Mouse (Mus musculus): ENCODE measurements around the gene Vps8.
"Not testable (repeated sequence)": the region's sequence is repeated elsewhere in the genome, so short reads cannot be mapped to it uniquely, and the experiment has no call there.

The Vps8 gene

GRCm38 (mm10) chr16:21665423-21665986, 242.6 kb downstream of the Vps8 start:
- no peak for DNase-seq (ENCODE audit: low spot score)

- DNase-seq (ENCODE audit: low spot score): no peak
Measured at GRCm38 (mm10) chr16:21671878-21672277, 249.0 kb downstream of the Vps8 start.

GRCm38 (mm10) chr16:21673046-21673445, 250.1 kb downstream of the Vps8 start:
- not testable (repeated sequence) for DNase-seq (ENCODE audit: low spot score)

DNA sequence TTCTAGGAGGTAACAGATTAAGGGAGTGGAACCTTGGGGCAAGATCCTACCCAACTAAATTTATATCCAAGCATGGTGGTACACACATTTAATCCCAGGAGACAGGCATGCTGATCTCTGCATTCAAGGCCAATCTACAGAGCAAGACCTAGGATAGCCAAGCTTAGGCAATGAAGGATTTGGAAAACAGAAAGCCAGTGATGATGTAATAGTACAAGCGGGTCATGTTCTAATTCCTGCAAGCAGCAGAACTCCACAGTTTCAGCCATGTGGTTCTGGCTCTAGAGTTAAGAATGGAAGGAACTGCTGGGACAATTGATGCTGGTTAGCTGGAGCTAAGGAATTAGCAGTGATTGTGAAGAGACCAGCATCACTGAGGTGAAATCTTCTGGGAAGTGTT, 250.7 kb downstream of the Vps8 start:
- not testable (repeated sequence) for DNase-seq (ENCODE audit: low spot score)

- DNase-seq (ENCODE audit: low spot score): no peak
Measured at GRCm38 (mm10) chr16:21676791-21677190, 253.9 kb downstream of the Vps8 start.

DNA sequence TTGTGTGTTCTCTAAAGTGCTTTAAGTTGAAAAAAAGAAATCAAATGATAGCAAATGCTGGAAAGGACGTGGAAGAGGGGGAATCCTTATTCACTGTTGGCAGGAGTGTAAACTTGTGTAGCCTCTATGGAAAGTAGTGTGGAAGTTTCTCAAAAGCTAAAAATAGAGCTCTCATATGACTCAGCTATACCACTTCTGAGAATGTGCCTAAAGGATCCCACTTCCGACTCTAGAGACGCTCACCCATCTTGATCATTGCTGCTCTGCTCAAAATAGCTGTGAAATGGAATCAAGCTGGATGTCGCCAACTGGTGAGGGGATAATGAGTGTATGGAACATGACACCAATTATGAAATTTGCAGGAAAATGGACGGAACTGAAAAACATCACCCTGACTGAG, 264.5 kb downstream of the Vps8 start:
- no peak for DNase-seq (ENCODE audit: low spot score)

DNA sequence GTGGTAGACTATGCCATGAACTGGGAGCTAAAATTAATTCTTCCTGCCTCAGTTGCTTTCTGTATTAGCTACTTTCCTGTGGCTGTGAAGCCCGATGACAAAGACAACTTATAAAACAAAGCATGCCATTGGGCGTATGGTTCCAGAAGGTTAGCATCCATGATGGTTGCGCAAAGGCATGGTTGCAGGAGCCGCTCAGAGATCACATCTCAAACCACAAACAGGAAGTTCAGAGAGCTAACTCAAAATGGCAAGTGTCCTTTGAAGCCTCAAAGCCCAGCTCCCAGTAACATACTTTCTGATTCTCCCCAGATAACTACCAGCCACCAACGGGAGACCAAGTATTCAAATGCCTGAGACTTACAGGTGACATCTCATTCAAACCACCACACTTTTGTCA, 266.2 kb downstream of the Vps8 start:
- DNase-seq (ENCODE audit: low spot score): no peak

GRCm38 (mm10) chr16:21690216-21690755, 267.4 kb downstream of the Vps8 start:
- DNase-seq (ENCODE audit: low spot score): no peak

GRCm38 (mm10) chr16:21693981-21694462, 271.1 kb downstream of the Vps8 start:
- peak; percentile 36 for DNase-seq (ENCODE audit: low spot score)
